Mouse (Mus musculus) lung, embryonic 14.5 days (tissue): ENCODE measurements at regions not wholly inside any gene's neighbourhood (a gene's known extent, or its start where the extent isn't known, plus 50 kb on each side); places are given as distances from the start of the nearest gene placed in this dataset.

ENCODE experiments used
- ATAC-seq: fragments of 200-750 bp; cut with Nextera tagmentation; 2 replicates; pipeline ENCODE4 v1.8.0; 2017; ENCODE audit warnings: mild to moderate bottlenecking, moderate TSS enrichment, moderate library complexity; ENCODE audit not compliant: insufficient read depth
- DNase-seq: peaks from one replicate; pipeline ENCODE4 v3.0.0-alpha.2; 2015
- H3K27ac ChIP-seq: fragments of 300-500 bp; sonication (generic); 2 replicates; pipeline ENCODE4 v1.5.1; 2014; ENCODE audit warnings: low read depth, mild to moderate bottlenecking, moderate library complexity
- H3K27me3 ChIP-seq: fragments of 300-500 bp; sonication (generic); 2 replicates; pipeline ENCODE4 v1.6.1; 2014; ENCODE audit warnings: low read length, control low read depth; ENCODE audit not compliant: insufficient read depth
- H3K36me3 ChIP-seq: fragments of 300-500 bp; sonication (generic); 2 replicates; pipeline ENCODE4 v1.6.1; 2014; ENCODE audit warnings: control low read depth; ENCODE audit not compliant: insufficient read depth
- H3K4me1 ChIP-seq: fragments of 300-500 bp; sonication (generic); 2 replicates; pipeline ENCODE4 v1.6.1; 2014; ENCODE audit warnings: antibody characterized with exemption, control low read depth; ENCODE audit not compliant: insufficient read depth
- H3K4me2 ChIP-seq: fragments of 300-500 bp; sonication (generic); 2 replicates; pipeline ENCODE4 v1.6.1; 2014; ENCODE audit warnings: mild to moderate bottlenecking
- H3K4me3 ChIP-seq: fragments of 300-500 bp; sonication (generic); 2 replicates; pipeline ENCODE4 v1.5.1; 2014; ENCODE audit warnings: low read depth, low read length
- H3K9ac ChIP-seq: fragments of 300-500 bp; sonication (generic); 2 replicates; pipeline ENCODE4 v1.6.1; 2014
- H3K9me3 ChIP-seq: fragments of 300-500 bp; sonication (generic); 2 replicates; pipeline ENCODE4 v1.6.1; 2016; ENCODE audit warnings: low read depth, low read length, control low read depth
- CTCF ChIP-seq: IDR thresholded peaks from 2 replicates; pipeline ENCODE4 v1.5.1; 2016; ENCODE audit warnings: antibody characterized with exemption, low read depth
- WGBS: fragments of 180-500 bp; shearing (Covaris S2); extraction: QIAGEN DNeasy Blood & Tissue Kit; methylation state at CpG from one replicate; pipeline ENCODE4 v1.1.7; 2014; 5-methylcytosine and 5-hydroxymethylcytosine counted together

DNA sequence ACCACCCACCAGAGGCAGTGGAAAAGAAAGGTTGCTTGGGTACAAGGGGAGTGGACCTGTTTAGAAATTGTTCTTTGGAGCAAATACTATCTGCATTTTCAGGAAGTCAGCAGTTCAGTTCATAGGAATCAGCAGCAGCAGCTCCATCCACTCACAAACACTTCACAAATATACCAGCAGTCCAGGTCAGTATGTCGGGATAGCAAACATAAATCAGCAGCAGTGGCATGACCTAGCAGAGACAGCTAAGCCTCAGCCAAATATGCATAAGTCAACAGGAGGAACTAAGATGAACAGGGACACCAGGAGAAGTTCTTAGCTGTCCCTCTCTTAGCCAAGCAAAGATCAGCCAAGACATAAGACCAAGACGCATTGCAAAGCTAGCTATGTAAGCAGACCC lies 693.6 kb upstream of the Impad1 start:
- peak; percentile 85 for DNase-seq
- Histone ChIP-seq H3K4me2 (no peak overlapping the region), H3K27ac (no peak overlapping the region; the same call in 1 of the 2 replicates), H3K4me3 (no peak overlapping the region), H3K4me1 (peaks cover 3% of the 10 kb centered on the region; the same call in 1 of the 2 replicates), H3K36me3 (no peaks in the 10 kb centered on the region), H3K27me3 (no peaks in the 10 kb centered on the region), H3K9ac (no peak overlapping the region), H3K9me3 (no peaks in the 10 kb centered on the region)
- ATAC-seq = peak; percentile 95
- 34% methylated on average over 2 of the region's 2 CpGs for WGBS
- no peak for TF ChIP-seq CTCF

DNA sequence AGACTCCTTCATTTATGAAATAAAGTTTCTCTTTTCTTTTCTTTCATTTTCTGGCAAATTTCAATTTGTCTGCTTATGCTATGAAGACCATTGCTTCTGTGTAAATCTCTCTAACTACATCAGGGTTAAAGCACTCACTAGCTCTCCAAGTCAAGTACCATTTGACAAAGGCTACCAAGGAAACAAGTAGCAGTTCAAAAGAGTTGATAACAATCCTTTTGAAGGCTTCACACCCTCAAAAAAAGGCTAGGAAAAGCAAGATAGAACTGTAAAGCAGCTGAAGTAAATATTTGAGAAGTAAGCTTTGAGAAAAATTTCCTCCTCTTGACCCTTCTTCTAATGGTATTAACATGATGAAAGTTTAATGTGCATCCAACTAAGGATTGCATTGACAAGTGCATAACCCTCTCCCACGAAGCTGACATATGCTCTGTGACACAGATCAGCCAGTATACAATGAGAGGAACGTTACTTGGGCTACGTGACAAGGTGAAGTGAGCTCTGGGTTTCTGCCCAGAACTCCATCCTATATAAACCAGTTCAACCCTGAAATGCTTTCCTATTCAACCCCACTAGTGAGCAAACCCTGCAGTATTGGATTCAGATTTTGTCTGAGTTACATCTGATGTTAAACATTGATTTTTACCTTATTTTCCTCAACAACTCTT lies 678.9 kb upstream of the Impad1 start:
- Histone ChIP-seq H3K4me3 (no peak overlapping the region), H3K27me3 (no peaks in the 10 kb centered on the region), H3K27ac (no peak overlapping the region), H3K4me2 (no peak overlapping the region), H3K36me3 (no peaks in the 10 kb centered on the region), H3K4me1 (no peaks in the 10 kb centered on the region), H3K9me3 (no peaks in the 10 kb centered on the region), H3K9ac (no peak overlapping the region)
- TF ChIP-seq CTCF = no peak
- DNase-seq (peak; percentile 19), ATAC-seq (peak; percentile 74; the same call in 1 of the 2 replicates)
- WGBS = 14% methylated on average over 3 of the region's 3 CpGs

- ATAC-seq (no peak), DNase-seq (no peak)
- Histone ChIP-seq H3K36me3 (no peaks in the 10 kb centered on the region), H3K27me3 (no peaks in the 10 kb centered on the region), H3K27ac (no peak overlapping the region), H3K9ac (no peak overlapping the region), H3K4me1 (no peaks in the 10 kb centered on the region), H3K4me2 (no peak overlapping the region), H3K9me3 (no peaks in the 10 kb centered on the region), H3K4me3 (no peak overlapping the region)
- TF ChIP-seq CTCF = no peak
Observed at GRCm38 (mm10) chr4:5459028-5459695, 666.0 kb upstream of the Impad1 start.

DNA sequence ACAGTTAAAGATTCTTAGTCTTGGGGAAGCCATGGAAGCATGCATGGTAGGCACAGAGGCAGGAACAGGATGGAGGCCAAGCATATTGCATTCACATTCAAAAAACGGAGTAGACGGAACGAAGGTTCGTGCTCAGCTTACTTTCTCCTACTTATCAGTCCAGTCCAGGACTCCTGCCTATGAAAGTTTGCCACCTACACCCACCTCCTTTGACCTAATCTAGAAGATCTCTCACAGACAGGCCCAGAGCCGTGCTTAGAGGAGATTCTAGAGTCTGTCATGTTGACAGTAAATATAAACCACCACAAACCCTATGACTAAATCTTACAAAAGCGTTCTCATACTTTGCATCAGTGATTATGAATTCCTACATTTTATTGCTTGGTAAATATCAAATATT lies 657.3 kb upstream of the Impad1 start:
- H3K9ac ChIP-seq = no peak overlapping the region
- no peaks in the 10 kb centered on the region for H3K4me1 ChIP-seq
- ATAC-seq (no peak), DNase-seq (no peak)
- 74% methylated on average over 6 of the region's 6 CpGs for WGBS
- no peak overlapping the region for H3K27ac ChIP-seq
- no peaks in the 10 kb centered on the region for H3K36me3 ChIP-seq
- H3K9me3 ChIP-seq = no peaks in the 10 kb centered on the region
- TF ChIP-seq CTCF = no peak
- H3K4me3 ChIP-seq = no peak overlapping the region
- no peak overlapping the region for H3K4me2 ChIP-seq
- H3K27me3 ChIP-seq = no peaks in the 10 kb centered on the region

GRCm38 (mm10) chr4:5441339-5442019 lies 648.3 kb upstream of the Impad1 start:
- WGBS = 55% methylated on average over 2 of the region's 2 CpGs
- ATAC-seq = peak; percentile 68; the same call in 1 of the 2 replicates
- no peak for TF ChIP-seq CTCF

DNA sequence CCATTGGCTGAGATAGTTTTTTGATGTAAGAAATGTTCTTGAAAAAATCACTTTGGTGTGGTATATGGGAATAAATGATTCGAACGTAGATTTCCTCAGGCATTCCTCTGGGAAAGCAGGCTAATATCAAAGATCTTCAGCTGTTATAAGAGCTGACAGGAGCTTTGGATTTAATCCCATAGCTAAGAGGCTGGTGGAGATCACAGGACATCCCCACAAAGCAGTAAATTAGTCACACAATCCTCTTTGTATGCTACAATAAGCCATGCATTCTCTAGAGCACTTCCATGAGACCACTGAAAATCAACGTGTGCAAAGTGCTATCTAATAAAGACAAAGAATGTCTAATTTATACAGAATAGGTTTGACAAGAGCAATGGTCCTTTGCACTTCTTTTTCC lies 643.9 kb upstream of the Impad1 start:
- Histone ChIP-seq H3K27ac (no peak overlapping the region), H3K4me3 (no peak overlapping the region), H3K4me2 (no peak overlapping the region), H3K27me3 (no peaks in the 10 kb centered on the region), H3K4me1 (no peaks in the 10 kb centered on the region), H3K9me3 (no peaks in the 10 kb centered on the region), H3K9ac (no peak overlapping the region), H3K36me3 (no peaks in the 10 kb centered on the region)
- 56% methylated on average over 3 of the region's 3 CpGs for WGBS
- no peak for DNase-seq
- ATAC-seq = no peak
- no peak for TF ChIP-seq CTCF

More at GRCm38 (mm10) chr4:5441339-5442019, 648.3 kb upstream of the Impad1 start:
- H3K36me3 ChIP-seq = no peaks in the 10 kb centered on the region
- H3K4me2 ChIP-seq = no peak overlapping the region
- H3K27ac ChIP-seq = no peak overlapping the region
- H3K4me1 ChIP-seq = no peaks in the 10 kb centered on the region
- H3K27me3 ChIP-seq = no peaks in the 10 kb centered on the region
- H3K4me3 ChIP-seq = no peak overlapping the region
- H3K9me3 ChIP-seq = no peaks in the 10 kb centered on the region
- DNase-seq = peak; percentile 47
- H3K9ac ChIP-seq = no peak overlapping the region
